11 mouse cellular contexts compared by ENCODE assay signal in genomic region chr17:36001966-36002365, GRCm38 (mm10). TPM values are rescaled to one million over a fixed set of nuclear protein-coding genes. Genes with fewer than 3 reads are reported as not detected.
DNase-seq lines count a peak whose midpoint lies in the region; ATAC-seq and TF ChIP-seq lines count a peak whose summit lies in the region.
"Had no signal": no experiment of that assay in that cellular context is flagged by ENCODE, and none has a peak within 500 bp of the region (broad histone marks: within the 10 kb centered on the region; RNA-seq: fewer than 3 reads in every experiment).

No protein-coding gene starts in this region.

- WGBS in intestine, embryonic 15.5 days = 98% methylated on average over 6 of the region's 6 CpGs
- 98% methylated on average over 6 of the region's 6 CpGs for WGBS in intestine, postnatal 0 days

- no peaks in the 10 kb centered on the region for H3K36me3 ChIP-seq in intestine, embryonic 15.5 days
- H3K36me3 ChIP-seq in intestine, postnatal 0 days (ENCODE audit: control insufficient read depth, insufficient read depth) = no peaks in the 10 kb centered on the region

- H3K4me1 ChIP-seq in intestine, embryonic 15.5 days (replicated peaks) = 0 out of 2 replicates have a peak, but pooled peaks cover 4% of the 10 kb centered on the region
- peaks cover 8% of the 10 kb centered on the region for H3K4me1 ChIP-seq in intestine, postnatal 0 days (replicated peaks; ENCODE audit: control insufficient read depth, insufficient read depth, low read length)
- peaks cover 5% of the 10 kb centered on the region for H3K4me1 ChIP-seq in cortical plate, adult 2 months (ENCODE audit: control insufficient read depth, insufficient read depth, low read length)

- no peak for TF ChIP-seq POLR2A in cortical plate, adult 2 months (IDR thresholded peaks at IDR 0.05; ENCODE audit: extremely low read depth, insufficient read depth, low read length)

- TF ChIP-seq CTCF in intestine, postnatal 0 days (IDR thresholded peaks at IDR 0.05; ENCODE audit: low read depth) = no peak
- TF ChIP-seq CTCF in cortical plate, adult 2 months (IDR thresholded peaks at IDR 0.05; ENCODE audit: extremely low read depth, insufficient read depth, low read length) = no peak

- H3K27ac ChIP-seq in intestine, embryonic 15.5 days = no peak overlapping the region
- no peak overlapping the region for H3K27ac ChIP-seq in intestine, postnatal 0 days (ENCODE audit: low read depth, low read length)
- H3K27ac ChIP-seq in cortical plate, adult 2 months (ENCODE audit: insufficient read depth, low read length) = peak overlapping the region; percentile 70

- H3K27me3 ChIP-seq in intestine, embryonic 15.5 days (replicated peaks) = no peaks in the 10 kb centered on the region
- no peaks in the 10 kb centered on the region for H3K27me3 ChIP-seq in intestine, postnatal 0 days (replicated peaks; ENCODE audit: control insufficient read depth, insufficient read depth, low read length)

- H3K4me2 ChIP-seq in intestine, embryonic 15.5 days (replicated peaks) = no peak overlapping the region
- no peak overlapping the region for H3K4me2 ChIP-seq in intestine, postnatal 0 days (replicated peaks; ENCODE audit: low read depth)

- no peaks in the 10 kb centered on the region for H3K9me3 ChIP-seq in intestine, embryonic 15.5 days
- no peaks in the 10 kb centered on the region for H3K9me3 ChIP-seq in intestine, postnatal 0 days (ENCODE audit: control insufficient read depth)

- H3K9ac ChIP-seq in intestine, embryonic 15.5 days = no peak overlapping the region
- H3K9ac ChIP-seq in intestine, postnatal 0 days (ENCODE audit: low read depth, low read length) = no peak overlapping the region

- peak; percentile 26; the same call in 1 of the 2 replicates for ATAC-seq in intestine, embryonic 15.5 days
- ATAC-seq in intestine, postnatal 0 days = no peak
- ATAC-seq in CD4-positive, CD25-positive, alpha-beta regulatory T cell, adult 4 months = peak; percentile 7
- peak; percentile 55 for ATAC-seq in megakaryocyte progenitor cell, adult 5-6 weeks (replicated peaks; ENCODE audit: poor library complexity)
- ATAC-seq: forebrain, embryonic 14.5 days had no signal

- H3K4me3 ChIP-seq in intestine, embryonic 15.5 days (replicated peaks) = no peak overlapping the region
- no peak overlapping the region for H3K4me3 ChIP-seq in intestine, postnatal 0 days (ENCODE audit: low read depth, low read length)
- H3K4me3 ChIP-seq in cortical plate, adult 2 months (ENCODE audit: insufficient read depth, low read length) = no peak overlapping the region

- no peak for DNase-seq in testis, postnatal 10 days (ENCODE audit: low spot score)
- no peak for DNase-seq in adrenal gland, adult (ENCODE audit: inconsistent age in 2 of 2, low spot score in 1 of 2)
- no peak for DNase-seq in gastrocnemius, adult 8-10 months (ENCODE audit: low spot score in 2 of 2)
- DNase-seq: cerebellum, adult 2 months had no signal

RNA-seq across cellular contexts. Expression of gene H2-T24, which starts 18.4 kb away (rescaled TPM):
- polyA plus RNA-seq in intestine, embryonic 15.5 days (2015; fragmentation: Nextera tagmentation; extraction: Ambion mirVana) = 2.0 and 2.8 TPM in 2 replicates
- polyA plus RNA-seq in intestine, postnatal 0 days (2015; fragmentation: Nextera tagmentation; extraction: Ambion mirVana) = 1.4 and 1.5 TPM in 2 replicates
- polyA plus RNA-seq in CD4-positive, CD25-positive, alpha-beta regulatory T cell, adult 4 months (2017; shearing (Covaris generic)) = 10 to 100 TPM; 31.2 to 45.1 TPM
- polyA plus RNA-seq in cortical plate, adult 2 months (2012; rRNA removed) = 1.3 and 1.8 TPM in 2 replicates
- 2.5 and 2.7 TPM in 2 replicates for total RNA-seq in megakaryocyte progenitor cell, adult 5-6 weeks (2015)
- 12.6 and 13.0 TPM in 2 replicates for total RNA-seq in megakaryocyte progenitor cell, adult 5-6 weeks (2017)
- 1 to 10 TPM in 1 of 4 experiments, under 1 TPM in 3; 0.82 to 1.6 (median 0.93) TPM for total RNA-seq in gastrocnemius, adult 8-10 months (2022)
- total RNA-seq: ES-E14 had no signal

RNA-seq across cellular contexts. Expression of gene Prr3, which starts 21.9 kb away (rescaled TPM):
- polyA plus RNA-seq in intestine, embryonic 15.5 days (2015; fragmentation: Nextera tagmentation; extraction: Ambion mirVana) = 24.5 and 25.7 TPM in 2 replicates
- polyA plus RNA-seq in intestine, postnatal 0 days (2015; fragmentation: Nextera tagmentation; extraction: Ambion mirVana) = 9.4 and 9.6 TPM in 2 replicates
- polyA plus RNA-seq in CD4-positive, CD25-positive, alpha-beta regulatory T cell, adult 4 months (2017; shearing (Covaris generic)) = 10 to 100 TPM; 16.5 to 17.6 TPM
- 47.0 and 47.8 TPM in 2 replicates for polyA plus RNA-seq in cortical plate, adult 2 months (2012; rRNA removed)
- 18.5 and 20.3 TPM in 2 replicates for total RNA-seq in megakaryocyte progenitor cell, adult 5-6 weeks (2015)
- 11.9 and 13.3 TPM in 2 replicates for total RNA-seq in megakaryocyte progenitor cell, adult 5-6 weeks (2017)
- 1 to 10 TPM; 1.5 to 2.5 (median 1.9) TPM for total RNA-seq in gastrocnemius, adult 8-10 months (2022)

RNA-seq across cellular contexts. Expression of gene Gnl1, which starts 22.3 kb away (rescaled TPM):
- 37.5 and 39.9 TPM in 2 replicates for polyA plus RNA-seq in intestine, embryonic 15.5 days (2015; fragmentation: Nextera tagmentation; extraction: Ambion mirVana)
- 29.4 and 33.9 TPM in 2 replicates for polyA plus RNA-seq in intestine, postnatal 0 days (2015; fragmentation: Nextera tagmentation; extraction: Ambion mirVana)
- polyA plus RNA-seq in CD4-positive, CD25-positive, alpha-beta regulatory T cell, adult 4 months (2017; shearing (Covaris generic)) = 1 to 10 TPM; 8.1 to 9.2 TPM
- 131 and 140 TPM in 2 replicates for polyA plus RNA-seq in cortical plate, adult 2 months (2012; rRNA removed)
- 10.0 and 12.4 TPM in 2 replicates for total RNA-seq in megakaryocyte progenitor cell, adult 5-6 weeks (2015)
- 18.5 and 27.3 TPM in 2 replicates for total RNA-seq in megakaryocyte progenitor cell, adult 5-6 weeks (2017)
- total RNA-seq in gastrocnemius, adult 8-10 months (2022) = 10 to 100 TPM; 24.1 to 31.8 (median 29.1) TPM

RNA-seq across cellular contexts. Expression of gene H2-T23, which starts 30.7 kb away (rescaled TPM):
- polyA plus RNA-seq in intestine, embryonic 15.5 days (2015; fragmentation: Nextera tagmentation; extraction: Ambion mirVana) = 9.3 and 14.2 TPM in 2 replicates
- 68.3 and 71.7 TPM in 2 replicates for polyA plus RNA-seq in intestine, postnatal 0 days (2015; fragmentation: Nextera tagmentation; extraction: Ambion mirVana)
- polyA plus RNA-seq in CD4-positive, CD25-positive, alpha-beta regulatory T cell, adult 4 months (2017; shearing (Covaris generic)) = 1,000 to 10,000 TPM in 1 of 2 experiments, 100 to 1,000 TPM in 1; 829 to 1,151 TPM
- polyA plus RNA-seq in cortical plate, adult 2 months (2012; rRNA removed) = 27.6 and 31.8 TPM in 2 replicates
- 57.1 and 77.2 TPM in 2 replicates for total RNA-seq in megakaryocyte progenitor cell, adult 5-6 weeks (2015)
- total RNA-seq in megakaryocyte progenitor cell, adult 5-6 weeks (2017) = 65.6 and 67.5 TPM in 2 replicates
- 1 to 10 TPM; 5.6 to 9.3 (median 7.1) TPM for total RNA-seq in gastrocnemius, adult 8-10 months (2022)

RNA-seq across cellular contexts. Expression of gene Abcf1, which starts 32.4 kb away (rescaled TPM):
- 91.6 and 99.9 TPM in 2 replicates for polyA plus RNA-seq in intestine, embryonic 15.5 days (2015; fragmentation: Nextera tagmentation; extraction: Ambion mirVana)
- polyA plus RNA-seq in intestine, postnatal 0 days (2015; fragmentation: Nextera tagmentation; extraction: Ambion mirVana) = 84.1 and 91.1 TPM in 2 replicates
- polyA plus RNA-seq in CD4-positive, CD25-positive, alpha-beta regulatory T cell, adult 4 months (2017; shearing (Covaris generic)) = 100 to 1,000 TPM; 122 to 174 TPM
- 76.4 and 87.8 TPM in 2 replicates for polyA plus RNA-seq in cortical plate, adult 2 months (2012; rRNA removed)
- total RNA-seq in megakaryocyte progenitor cell, adult 5-6 weeks (2015) = 46.1 and 50.1 TPM in 2 replicates
- total RNA-seq in megakaryocyte progenitor cell, adult 5-6 weeks (2017) = 150 and 251 TPM in 2 replicates
- total RNA-seq in gastrocnemius, adult 8-10 months (2022) = 10 to 100 TPM; 74.2 to 79.3 (median 78.7) TPM
